Mouse (Mus musculus) right cerebral cortex, postnatal 25 days (tissue): Measurements from ENCODE around the gene Rflna.
A peak's percentile ranks its signal among the peaks of the same experiment; 100 is the strongest.

Source experiments
- DNase-seq: peaks from one replicate; pipeline ENCODE4 v3.0.0; 2022

Gene Rflna

GRCm38 (mm10) chr5:125006896-125007295 lies 3.9 kb downstream of the Rflna start:
- no peak for DNase-seq

- no peak for DNase-seq
These were observed 8.1 kb downstream of the Rflna start for GRCm38 (mm10) chr5:125011166-125011565.

- DNase-seq: no peak
These were observed 8.6 kb downstream of the Rflna start for GRCm38 (mm10) chr5:125011628-125012027.

GRCm38 (mm10) chr5:125014497-125014896 lies 11.5 kb downstream of the Rflna start:
- peak; percentile 54 for DNase-seq

- DNase-seq: no peak
These were observed 12.0 kb downstream of the Rflna start for GRCm38 (mm10) chr5:125015066-125015465.

GRCm38 (mm10) chr5:125015576-125015975 lies 12.6 kb downstream of the Rflna start:
- no peak for DNase-seq

- no peak for DNase-seq
These were observed 13.6 kb downstream of the Rflna start for GRCm38 (mm10) chr5:125016421-125017242.

- peak; percentile 45 for DNase-seq
These were observed 14.3 kb downstream of the Rflna start for GRCm38 (mm10) chr5:125017332-125017731.

GRCm38 (mm10) chr5:125019099-125019498 lies 16.1 kb downstream of the Rflna start:
- no peak for DNase-seq

- no peak for DNase-seq
These were observed 18.3 kb downstream of the Rflna start for GRCm38 (mm10) chr5:125021298-125021697.

- no peak for DNase-seq
These were observed 21.0 kb downstream of the Rflna start for GRCm38 (mm10) chr5:125024002-125024401.

- no peak for DNase-seq
These were observed 25.4 kb downstream of the Rflna start for GRCm38 (mm10) chr5:125028371-125028770.

- no peak for DNase-seq
These were observed 25.9 kb downstream of the Rflna start for GRCm38 (mm10) chr5:125028911-125029310.

- DNase-seq: no peak
These were observed 33.5 kb downstream of the Rflna start for GRCm38 (mm10) chr5:125036483-125036882.

- DNase-seq: no peak
These were observed 36.5 kb downstream of the Rflna start for GRCm38 (mm10) chr5:125039377-125040027.

GRCm38 (mm10) chr5:125040128-125040584 lies 37.1 kb downstream of the Rflna start:
- no peak for DNase-seq

- no peak for DNase-seq
These were observed 38.6 kb downstream of the Rflna start for GRCm38 (mm10) chr5:125041578-125041977.

- no peak for DNase-seq
These were observed 40.4 kb downstream of the Rflna start for GRCm38 (mm10) chr5:125043448-125043847.

GRCm38 (mm10) chr5:125045202-125045601 lies 42.2 kb downstream of the Rflna start:
- no peak for DNase-seq

GRCm38 (mm10) chr5:125046436-125046835 lies 43.4 kb downstream of the Rflna start:
- no peak for DNase-seq

GRCm38 (mm10) chr5:125049481-125049880 lies 46.5 kb downstream of the Rflna start:
- no peak for DNase-seq

GRCm38 (mm10) chr5:125052237-125052602 lies 49.2 kb downstream of the Rflna start:
- no peak for DNase-seq

GRCm38 (mm10) chr5:125052603-125053488 lies 49.8 kb downstream of the Rflna start:
- peak; percentile 30 for DNase-seq
